26 mouse cellular contexts compared by ENCODE assay signal in the genomic region with DNA sequence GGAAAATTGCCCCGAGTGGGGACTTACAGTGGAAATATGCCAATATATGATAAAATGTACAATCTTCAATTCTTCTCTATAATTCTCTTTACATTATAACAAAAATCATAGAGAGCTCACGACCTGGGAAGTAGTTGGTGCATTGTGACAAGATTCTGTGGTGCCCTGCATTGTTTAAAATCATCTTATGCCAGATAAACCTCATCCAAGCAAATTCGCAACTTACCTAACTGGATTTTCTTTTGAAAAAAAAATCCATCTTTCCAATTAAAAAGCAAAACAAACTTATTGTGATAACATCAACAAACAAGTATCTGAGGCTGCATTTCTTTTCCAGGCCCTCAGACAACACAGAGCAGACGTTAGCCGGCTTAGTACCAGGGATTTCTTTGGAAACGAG. TPM values are rescaled to one million over a fixed set of nuclear protein-coding genes. Genes with fewer than 3 reads are reported as not detected.
DNase-seq lines count a peak whose midpoint lies in the region; ATAC-seq and TF ChIP-seq lines count a peak whose summit lies in the region.
"Had no signal": no experiment of that assay in that cellular context is flagged by ENCODE, and none has a peak within 500 bp of the region (broad histone marks: within the 10 kb centered on the region; RNA-seq: fewer than 3 reads in every experiment).

No protein-coding gene starts in this region.

- DNase-seq in liver (no peak), A20 (ENCODE audit: low read depth, low spot score) (peak; percentile 52), CH12.LX (ENCODE audit: extremely low read depth) (no peak)
- no peak for DNase-seq in kidney, adult 2 months
- no peak for DNase-seq in B cell, adult 2 months
- DNase-seq: adrenal gland, adult 8-10 months; cerebellum, adult 18-20 months; cerebellum, postnatal 14 days; kidney, adult 11 months; kidney, postnatal 4 days; left cerebral cortex, postnatal 4 days; lung, adult 18-20 months; right cerebral cortex, postnatal 4 days had no signal

- TF ChIP-seq CTCF in CH12.LX (conservative IDR thresholded peaks at IDR 0.05 in 1 of 2, IDR thresholded peaks at IDR 0.05 in 1 of 2; ENCODE audit: low read depth in 2 of 2, low read length in 2 of 2): no peak
- no peak for TF ChIP-seq CTCF in kidney, adult 2 months (conservative IDR thresholded peaks at IDR 0.05; ENCODE audit: insufficient read depth, insufficient read length, low read depth, low read length)

- no peak for TF ChIP-seq POLR2A in CH12.LX (IDR thresholded peaks at IDR 0.05; ENCODE audit: low read depth, low read length)
- TF ChIP-seq POLR2A in kidney, adult 2 months (IDR thresholded peaks at IDR 0.05; ENCODE audit: low read depth, low read length): no peak

- no peak for TF ChIP-seq RAD21 in CH12.LX (IDR thresholded peaks at IDR 0.05; ENCODE audit: low read depth, low read length)

- H3K79me2 ChIP-seq in CH12.LX (replicated peaks; ENCODE audit: control insufficient read depth, extremely low read depth, insufficient read depth, poor library complexity, severe bottlenecking): peaks cover 44% of the 10 kb centered on the region

- no peak for TF ChIP-seq EP300 in CH12.LX (IDR thresholded peaks at IDR 0.05; ENCODE audit: low read length)

- H3K4me3 ChIP-seq in liver, embryonic 15.5 days (replicated peaks): peak overlapping the region; percentile 37
- H3K4me3 ChIP-seq in CH12.LX (replicated peaks in 1 of 3; ENCODE audit: low read depth in 2 of 3, low read length in 2 of 3, poor library complexity in 1 of 3): peak overlapping the region; percentile 69 to 94 (median 78)
- peak overlapping the region; percentile 38; the same call in 1 of the 2 replicates for H3K4me3 ChIP-seq in liver, embryonic 16.5 days (ENCODE audit: low read depth, low read length)
- no peak overlapping the region for H3K4me3 ChIP-seq in kidney, adult 2 months (ENCODE audit: insufficient read depth, low read depth, low read length)
- H3K4me3 ChIP-seq in kidney, embryonic 15.5 days (replicated peaks): no peak overlapping the region
- H3K4me3 ChIP-seq: erythroblast, embryonic 14.5 days; heart, embryonic 13.5 days; hindbrain, embryonic 13.5 days; midbrain, embryonic 12.5 days; neural tube, embryonic 13.5 days; stomach, embryonic 15.5 days had no signal

- no peaks in the 10 kb centered on the region for H3K27me3 ChIP-seq in liver, embryonic 15.5 days
- H3K27me3 ChIP-seq in CH12.LX (replicated peaks): no peaks in the 10 kb centered on the region
- H3K27me3 ChIP-seq in liver, embryonic 16.5 days (ENCODE audit: control insufficient read depth, insufficient read depth, low read depth, low read length): no peaks in the 10 kb centered on the region
- H3K27me3 ChIP-seq in kidney, adult 2 months (replicated peaks; ENCODE audit: control insufficient read depth, insufficient read depth, low read length): no peaks in the 10 kb centered on the region
- no peaks in the 10 kb centered on the region for H3K27me3 ChIP-seq in kidney, embryonic 15.5 days
- H3K27me3 ChIP-seq: heart, embryonic 13.5 days; hindbrain, embryonic 13.5 days; midbrain, embryonic 12.5 days; neural tube, embryonic 13.5 days; stomach, embryonic 15.5 days had no signal

- no peak for ATAC-seq in liver, embryonic 15.5 days (ENCODE audit: insufficient read depth)
- ATAC-seq in liver, embryonic 16.5 days (ENCODE audit: low read depth): no peak
- no peak for ATAC-seq in kidney, embryonic 15.5 days (replicated peaks; ENCODE audit: low FRiP score)
- ATAC-seq: forebrain, embryonic 16.5 days; inflammation-experienced regulatory T-cells, adult 6 months; lung, postnatal 0 days had no signal

- no peaks in the 10 kb centered on the region for H3K9me3 ChIP-seq in liver, embryonic 15.5 days (replicated peaks)
- no peaks in the 10 kb centered on the region for H3K9me3 ChIP-seq in CH12.LX (replicated peaks; ENCODE audit: low read length)
- H3K9me3 ChIP-seq in liver, embryonic 16.5 days (replicated peaks; ENCODE audit: control insufficient read depth, low read length): no peaks in the 10 kb centered on the region
- no peaks in the 10 kb centered on the region for H3K9me3 ChIP-seq in kidney, embryonic 15.5 days (replicated peaks)
- H3K9me3 ChIP-seq: heart, embryonic 13.5 days; hindbrain, embryonic 13.5 days; midbrain, embryonic 12.5 days; neural tube, embryonic 13.5 days; stomach, embryonic 15.5 days had no signal

- WGBS in liver, embryonic 15.5 days (ENCODE audit: insufficient replicate concordance): 50% methylated on average over 6 of the region's 6 CpGs
- WGBS in liver, embryonic 16.5 days (ENCODE audit: insufficient replicate concordance): 49% methylated on average over 6 of the region's 6 CpGs
- 81% methylated on average over 6 of the region's 6 CpGs for WGBS in kidney, adult 2 months
- 83% methylated on average over 6 of the region's 6 CpGs for WGBS in kidney, embryonic 15.5 days

- H3K27ac ChIP-seq in liver, embryonic 15.5 days (replicated peaks): no peak overlapping the region
- no peak overlapping the region for H3K27ac ChIP-seq in CH12.LX (ENCODE audit: insufficient read depth, low read depth)
- H3K27ac ChIP-seq in liver, embryonic 16.5 days (ENCODE audit: low read length): no peak overlapping the region
- no peak overlapping the region for H3K27ac ChIP-seq in kidney, adult 2 months (ENCODE audit: insufficient read depth, low read depth, low read length)
- no peak overlapping the region for H3K27ac ChIP-seq in kidney, embryonic 15.5 days
- H3K27ac ChIP-seq: heart, embryonic 13.5 days; hindbrain, embryonic 13.5 days; kidney, postnatal 0 days; midbrain, embryonic 12.5 days; neural tube, embryonic 13.5 days; stomach, embryonic 15.5 days had no signal

- H3K4me1 ChIP-seq in liver, embryonic 15.5 days (replicated peaks): no peaks in the 10 kb centered on the region
- H3K4me1 ChIP-seq in CH12.LX (ENCODE audit: control insufficient read depth in 1 of 2, insufficient read depth in 2 of 2): peaks cover 18 to 42% of the 10 kb centered on the region in 2 experiments
- H3K4me1 ChIP-seq in liver, embryonic 16.5 days (ENCODE audit: control insufficient read depth, low read depth, low read length): no peaks in the 10 kb centered on the region
- no peaks in the 10 kb centered on the region for H3K4me1 ChIP-seq in kidney, adult 2 months (ENCODE audit: control insufficient read depth, insufficient read depth, low read length)
- H3K4me1 ChIP-seq in kidney, embryonic 15.5 days: no peaks in the 10 kb centered on the region
- H3K4me1 ChIP-seq: heart, embryonic 13.5 days; hindbrain, embryonic 13.5 days; midbrain, embryonic 12.5 days; neural tube, embryonic 13.5 days; stomach, embryonic 15.5 days had no signal

- dilution Hi-C loops in CH12.LX (cut with MboI; ENCODE audit: extremely low pct_ligation_motif_present, extremely low pct_unique_long_range_greater_than_20kb, low sequenced_read_pairs): no loop called here

- no peaks in the 10 kb centered on the region for H3K36me3 ChIP-seq in liver, embryonic 15.5 days (replicated peaks)
- peaks cover 0 to 9% of the 10 kb centered on the region in 2 experiments for H3K36me3 ChIP-seq in CH12.LX (replicated peaks in 1 of 2; ENCODE audit: control insufficient read depth in 1 of 2, insufficient read depth in 1 of 2, low read length in 1 of 2)
- no peaks in the 10 kb centered on the region for H3K36me3 ChIP-seq in liver, embryonic 16.5 days (ENCODE audit: control insufficient read depth, insufficient read depth)
- H3K36me3 ChIP-seq in kidney, adult 2 months (ENCODE audit: control insufficient read depth, insufficient read depth, low read length): no peaks in the 10 kb centered on the region
- no peaks in the 10 kb centered on the region for H3K36me3 ChIP-seq in kidney, embryonic 15.5 days
- H3K36me3 ChIP-seq: heart, embryonic 13.5 days; hindbrain, embryonic 13.5 days; midbrain, embryonic 12.5 days; neural tube, embryonic 13.5 days; stomach, embryonic 15.5 days had no signal

- H3K4me2 ChIP-seq in liver, embryonic 15.5 days: 0 out of 2 replicates have a peak overlapping the region, but pooled peaks have one; percentile 3
- peak overlapping the region; percentile 75 for H3K4me2 ChIP-seq in CH12.LX (ENCODE audit: insufficient read depth, low read depth, poor library complexity, severe bottlenecking)
- H3K4me2 ChIP-seq in liver, embryonic 16.5 days (ENCODE audit: low read depth, low read length): no peak overlapping the region
- H3K4me2 ChIP-seq in kidney, embryonic 15.5 days: no peak overlapping the region
- H3K4me2 ChIP-seq: heart, embryonic 13.5 days; hindbrain, embryonic 13.5 days; midbrain, embryonic 12.5 days; neural tube, embryonic 13.5 days; stomach, embryonic 15.5 days had no signal

- no peak overlapping the region for H3K9ac ChIP-seq in liver, embryonic 15.5 days
- H3K9ac ChIP-seq in CH12.LX (ENCODE audit: insufficient read depth, low read depth): peak overlapping the region; percentile 100
- H3K9ac ChIP-seq in liver, embryonic 16.5 days (ENCODE audit: low read depth, low read length): no peak overlapping the region
- H3K9ac ChIP-seq in kidney, embryonic 15.5 days: no peak overlapping the region
- H3K9ac ChIP-seq: heart, embryonic 13.5 days; hindbrain, embryonic 13.5 days; midbrain, embryonic 12.5 days; neural tube, embryonic 13.5 days; stomach, embryonic 15.5 days had no signal

- in situ Hi-C loops in CH12.LX (cut with MboI; ENCODE audit: low pct_ligation_motif_present, low pct_unique_long_range_greater_than_20kb, low sequenced_read_pairs): no loop called here

TF ChIP-seq in CH12.LX, 34 proteins besides CTCF, POLR2A, EP300 and RAD21:
- no peak for TF ChIP-seq BHLHE40 (IDR thresholded peaks at IDR 0.05; ENCODE audit: low read depth, low read length)
- TF ChIP-seq SIN3A (IDR thresholded peaks at IDR 0.05; ENCODE audit: low read length): no peak
- no peak for TF ChIP-seq ZMIZ1 (IDR thresholded peaks at IDR 0.05; ENCODE audit: low read depth, low read length)
- no peak for TF ChIP-seq CHD1 (IDR thresholded peaks at IDR 0.05; ENCODE audit: low read depth, low read length)
- TF ChIP-seq SMC3 (IDR thresholded peaks at IDR 0.05; ENCODE audit: low read depth, low read length): no peak
TF ChIP-seq in CH12.LX: peak in this region for 0.

RNA-seq across cellular contexts. Expression of a gene that starts 1.8 kb away (rescaled TPM):
- polyA plus RNA-seq in liver, embryonic 15.5 days (2015; fragmentation: Nextera tagmentation; extraction: Ambion mirVana): 7.8 and 7.9 TPM in 2 replicates
- total RNA-seq in CH12.LX (2012; rRNA removed) (120 and 121 TPM in 2 replicates), CH12.LX (2014; rRNA removed) (211 and 250 TPM in 2 replicates)
- polyA plus RNA-seq in CH12.LX (2012; ENCODE audit: insufficient read length, low read depth): 136 and 146 TPM in 2 replicates
- 8.6 and 8.9 TPM in 2 replicates for polyA plus RNA-seq in liver, embryonic 16.5 days (2015; fragmentation: Nextera tagmentation; extraction: Ambion mirVana)
- polyA plus RNA-seq in kidney, adult 2 months (2012; rRNA removed): 3.5 and 17.3 TPM in 2 replicates
- polyA plus RNA-seq in kidney, embryonic 15.5 days (2015; fragmentation: Nextera tagmentation; extraction: Ambion mirVana): 4.0 and 4.8 TPM in 2 replicates
- polyA plus RNA-seq: erythroblast, embryonic 14.5 days had no signal

Comparison
In these comparisons a context has a peak if more than half of its experiments do, and no peak if none do; other contexts are left out.
1. H3K4me2 ChIP-seq: peak in liver, embryonic 15.5 days (single experiment) and CH12.LX (single experiment); none in liver, embryonic 16.5 days (single experiment) and kidney, embryonic 15.5 days (single experiment).
2. H3K4me3 ChIP-seq: peak in liver, embryonic 15.5 days (single experiment), CH12.LX (3 of 3) and liver, embryonic 16.5 days (single experiment); none in kidney, adult 2 months (single experiment) and kidney, embryonic 15.5 days (single experiment).